Mouse (Mus musculus): ENCODE measurements around the gene Grid1. TPM values are rescaled to one million over a fixed set of nuclear protein-coding genes. Genes with fewer than 3 reads are reported as not detected.

Grid1 gene
- polyA plus RNA-seq, 1 experiment: not detected

DNA sequence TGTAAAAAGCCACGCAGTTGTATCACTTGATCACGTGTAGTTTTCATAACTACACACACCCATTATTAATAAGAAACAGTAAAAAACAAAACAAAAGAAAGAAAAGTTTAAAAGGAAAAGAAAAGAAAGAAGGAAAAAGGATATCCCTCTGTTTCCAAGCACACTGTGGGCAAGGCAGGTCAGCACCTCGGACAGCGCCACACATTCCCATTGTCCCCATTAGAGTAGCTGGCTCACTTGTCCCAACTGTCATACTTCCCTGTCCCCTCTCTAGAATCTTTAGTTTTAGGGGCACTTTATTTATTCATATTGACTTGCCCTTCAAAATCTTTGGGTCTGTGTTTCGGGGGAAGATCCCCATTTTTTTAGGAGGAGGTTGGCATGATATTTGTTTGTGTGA, 47.4 kb downstream of the Grid1 start:
- no peak overlapping the region for H3K4me3 ChIP-seq (ENCODE audit: insufficient read depth, low read depth, low read length)
- H3K27ac ChIP-seq (replicated peaks; ENCODE audit: low read depth, low read length): no peak overlapping the region
- no peaks in the 10 kb centered on the region for H3K4me1 ChIP-seq (ENCODE audit: control insufficient read depth, insufficient read depth, insufficient read length, low read length)

DNA sequence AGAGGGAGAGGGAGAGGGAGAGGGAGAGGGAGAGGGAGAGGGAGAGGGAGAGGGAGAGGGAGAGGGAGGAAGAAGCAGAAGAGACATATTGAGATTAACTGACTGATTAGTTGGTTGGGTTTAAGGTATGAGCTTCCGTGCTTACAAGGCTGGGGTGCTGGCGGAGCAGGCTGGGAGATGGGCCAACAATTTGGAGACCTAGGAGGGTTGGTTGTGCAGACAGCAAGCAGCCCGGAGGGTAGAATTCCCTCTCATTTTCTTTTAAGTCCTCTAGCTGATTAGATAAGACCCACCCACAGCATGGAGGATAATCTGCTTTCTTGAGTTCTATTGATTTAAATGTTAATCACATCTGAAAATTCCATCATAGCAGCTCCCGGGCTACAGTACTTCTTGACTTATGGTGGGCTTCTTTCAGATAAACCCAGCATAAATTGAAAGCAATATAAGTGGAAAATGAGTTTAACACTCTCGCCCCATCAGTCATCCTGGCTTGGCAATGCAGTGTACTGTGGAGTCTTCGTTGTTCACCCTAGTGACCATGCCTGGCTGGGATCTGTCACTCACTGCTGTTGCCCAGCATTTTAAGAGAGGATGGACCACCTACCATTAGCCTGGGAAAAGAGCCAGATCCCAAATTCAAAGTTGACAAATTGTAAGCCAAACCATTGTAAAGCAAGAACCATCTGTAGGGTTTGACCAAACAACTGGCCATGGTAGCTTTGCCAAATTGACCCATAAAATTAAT, 48.8 kb downstream of the Grid1 start:
- no peak overlapping the region for H3K4me3 ChIP-seq (ENCODE audit: insufficient read depth, low read depth, low read length)
- H3K27ac ChIP-seq (replicated peaks; ENCODE audit: low read depth, low read length): no peak overlapping the region
- H3K4me1 ChIP-seq (ENCODE audit: control insufficient read depth, insufficient read depth, insufficient read length, low read length): no peaks in the 10 kb centered on the region

DNA sequence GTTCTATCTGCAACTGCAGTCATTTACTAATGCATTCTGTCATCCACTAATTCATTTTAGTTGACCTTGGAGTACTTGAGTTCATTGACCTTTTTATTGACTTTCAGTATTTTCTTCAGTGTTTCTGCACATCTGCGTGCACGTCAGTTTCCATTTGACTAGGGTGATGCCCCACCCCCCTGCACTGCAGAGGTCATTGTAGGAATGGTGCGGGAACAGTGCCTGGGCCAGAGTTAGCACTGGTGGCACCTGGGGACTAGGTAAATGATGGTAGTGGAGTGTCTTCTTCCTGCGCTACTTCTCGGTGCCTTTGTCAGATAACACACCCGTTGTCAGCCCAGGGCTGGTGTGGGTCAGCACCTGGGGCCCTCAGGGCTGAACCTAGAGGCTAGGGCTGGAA, 60.1 kb downstream of the Grid1 start:
- no peaks in the 10 kb centered on the region for H3K4me1 ChIP-seq (ENCODE audit: control insufficient read depth, insufficient read depth, insufficient read length, low read length)
- no peak overlapping the region for H3K27ac ChIP-seq (replicated peaks; ENCODE audit: low read depth, low read length)

DNA sequence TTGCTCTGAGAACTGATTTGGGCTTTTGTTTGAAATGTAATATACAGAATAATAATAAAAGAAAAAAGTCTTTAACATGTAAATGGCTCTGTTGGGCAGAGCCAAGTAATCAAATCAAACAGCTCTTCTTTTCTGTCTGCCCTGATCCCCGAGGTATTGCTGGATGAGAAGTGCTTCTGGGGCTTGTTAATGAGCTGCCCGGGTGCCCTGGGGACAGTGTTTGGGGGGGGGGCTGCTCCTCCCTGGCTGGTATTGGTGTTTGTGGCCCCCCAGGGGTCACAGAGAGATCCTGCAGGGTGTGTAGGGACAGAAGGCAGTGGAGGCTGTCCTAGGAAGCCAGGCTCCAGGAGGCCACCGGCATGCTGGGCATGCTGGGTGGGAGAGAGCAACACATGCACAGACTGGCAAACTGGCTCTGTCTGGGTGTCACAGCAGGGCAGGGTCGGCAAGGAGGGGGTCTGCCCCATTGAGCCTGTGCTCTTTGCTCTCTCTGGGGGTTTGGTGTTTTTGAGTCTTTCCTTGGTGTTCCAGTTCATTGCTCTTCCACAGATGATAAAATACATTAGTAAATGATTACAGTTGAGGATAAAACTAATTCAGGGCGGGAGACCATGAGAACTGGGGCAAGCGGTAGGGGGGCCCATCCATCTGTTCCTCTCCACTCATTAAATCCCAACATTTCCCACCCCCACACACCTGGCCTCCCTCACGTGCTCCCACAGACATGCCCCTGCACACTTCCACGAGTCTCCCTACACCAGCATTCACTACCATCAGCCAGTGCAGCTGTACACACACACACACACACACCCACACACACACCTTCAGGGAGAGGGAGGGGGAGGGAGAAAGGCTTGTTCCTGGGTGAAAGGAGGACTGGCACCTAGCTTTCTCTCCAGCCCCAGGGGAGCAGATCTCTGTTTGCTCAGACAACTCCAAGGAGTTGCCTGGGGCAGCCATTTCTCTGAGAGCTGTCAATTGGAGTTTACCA, 60.8 kb downstream of the Grid1 start:
- no peaks in the 10 kb centered on the region for H3K4me1 ChIP-seq (ENCODE audit: control insufficient read depth, insufficient read depth, insufficient read length, low read length)
- H3K4me3 ChIP-seq (ENCODE audit: insufficient read depth, low read depth, low read length): no peak overlapping the region
- no peak overlapping the region for H3K27ac ChIP-seq (replicated peaks; ENCODE audit: low read depth, low read length)

More for the DNA sequence above, 60.1 kb downstream of the Grid1 start:
- H3K4me3 ChIP-seq (ENCODE audit: insufficient read depth, low read depth, low read length): no peak overlapping the region

DNA sequence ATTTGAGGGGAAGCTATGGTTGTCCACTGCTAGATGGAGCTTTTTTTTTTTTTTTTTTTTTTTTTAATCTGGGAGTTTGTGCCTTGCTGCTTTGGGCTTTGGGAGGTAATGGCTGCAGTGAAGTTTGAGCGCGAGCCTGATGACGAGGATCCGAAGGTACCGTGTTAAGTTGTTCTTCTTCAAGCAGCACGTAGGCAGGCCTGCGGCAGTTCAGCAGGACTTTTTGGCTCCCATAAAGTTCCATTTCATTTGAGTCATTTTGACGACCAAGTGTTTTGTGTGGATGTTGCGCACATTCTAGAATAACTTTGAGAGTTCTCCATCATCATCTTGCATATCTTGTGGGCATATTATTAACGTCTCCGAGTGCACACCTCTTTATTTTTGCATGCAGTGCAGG, 64.3 kb downstream of the Grid1 start:
- Histone ChIP-seq H3K27ac (replicated peaks; ENCODE audit: low read depth, low read length) (no peak overlapping the region), H3K4me1 (ENCODE audit: control insufficient read depth, insufficient read depth, insufficient read length, low read length) (no peaks in the 10 kb centered on the region)

DNA sequence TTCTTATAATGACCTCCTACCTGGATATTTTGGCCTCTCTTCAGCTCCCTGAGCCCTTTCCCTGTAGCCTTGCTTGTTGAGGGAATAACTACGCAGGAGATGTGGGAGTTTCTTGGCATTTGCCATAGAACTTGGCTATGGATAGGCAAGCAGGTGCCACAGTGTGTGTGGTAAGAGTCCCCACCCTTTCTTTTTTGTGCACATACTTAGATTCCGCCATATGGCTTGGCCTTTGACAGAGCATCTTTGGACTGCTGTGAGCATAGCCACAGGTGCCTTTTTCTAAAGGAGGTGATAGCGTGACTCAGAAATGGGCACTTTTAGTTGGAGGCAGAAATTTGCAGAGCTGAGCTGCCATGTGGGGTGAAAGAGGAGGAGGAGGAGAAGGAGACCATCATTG, 64.7 kb downstream of the Grid1 start:
- H3K4me3 ChIP-seq (ENCODE audit: insufficient read depth, low read depth, low read length): no peak overlapping the region

More for the DNA sequence above, 64.3 kb downstream of the Grid1 start:
- no peak overlapping the region for H3K4me3 ChIP-seq (ENCODE audit: insufficient read depth, low read depth, low read length)

DNA sequence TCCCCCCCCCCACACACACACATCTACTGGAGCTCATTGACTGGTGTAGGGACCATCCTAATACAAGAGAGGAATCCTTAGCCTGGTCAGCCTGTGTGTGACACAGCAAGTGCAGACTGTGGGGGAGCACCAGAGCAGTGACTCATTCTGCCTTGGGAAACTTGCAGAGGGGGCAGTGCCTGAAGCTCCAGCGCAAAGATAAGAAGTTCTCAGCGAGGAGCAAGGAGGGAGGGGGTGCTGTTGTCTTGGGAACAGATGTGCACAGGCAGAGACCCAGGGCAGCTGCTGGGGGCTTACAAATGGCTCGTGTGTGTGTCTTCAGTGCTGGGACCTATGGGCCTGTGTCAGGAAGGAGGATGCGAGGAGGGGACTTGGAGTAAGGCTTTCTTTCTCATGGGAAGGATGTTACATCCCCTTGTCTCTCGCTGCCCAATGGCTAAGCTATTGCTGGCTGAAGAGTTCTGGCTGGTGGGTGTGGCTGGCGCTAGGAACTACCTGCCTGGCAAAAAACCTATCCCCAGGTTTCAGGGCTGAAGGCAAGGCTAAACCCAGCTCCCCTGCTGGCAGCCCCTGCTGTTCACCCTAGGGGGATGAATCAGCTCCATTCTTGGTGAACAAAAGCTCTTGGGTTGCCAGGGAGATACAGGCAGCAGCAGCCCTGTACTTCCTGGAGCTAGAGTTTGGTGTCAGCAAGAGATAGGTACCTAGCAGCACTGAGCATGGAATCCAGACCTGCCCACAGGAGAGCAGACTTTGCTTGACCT, 72.0 kb downstream of the Grid1 start:
- no peaks in the 10 kb centered on the region for H3K4me1 ChIP-seq (ENCODE audit: control insufficient read depth, insufficient read depth, insufficient read length, low read length)
- no peak overlapping the region for H3K4me3 ChIP-seq (ENCODE audit: insufficient read depth, low read depth, low read length)

More for the DNA sequence above, 64.7 kb downstream of the Grid1 start:
- H3K27ac ChIP-seq (replicated peaks; ENCODE audit: low read depth, low read length): no peak overlapping the region
- H3K4me1 ChIP-seq (ENCODE audit: control insufficient read depth, insufficient read depth, insufficient read length, low read length): no peaks in the 10 kb centered on the region

DNA sequence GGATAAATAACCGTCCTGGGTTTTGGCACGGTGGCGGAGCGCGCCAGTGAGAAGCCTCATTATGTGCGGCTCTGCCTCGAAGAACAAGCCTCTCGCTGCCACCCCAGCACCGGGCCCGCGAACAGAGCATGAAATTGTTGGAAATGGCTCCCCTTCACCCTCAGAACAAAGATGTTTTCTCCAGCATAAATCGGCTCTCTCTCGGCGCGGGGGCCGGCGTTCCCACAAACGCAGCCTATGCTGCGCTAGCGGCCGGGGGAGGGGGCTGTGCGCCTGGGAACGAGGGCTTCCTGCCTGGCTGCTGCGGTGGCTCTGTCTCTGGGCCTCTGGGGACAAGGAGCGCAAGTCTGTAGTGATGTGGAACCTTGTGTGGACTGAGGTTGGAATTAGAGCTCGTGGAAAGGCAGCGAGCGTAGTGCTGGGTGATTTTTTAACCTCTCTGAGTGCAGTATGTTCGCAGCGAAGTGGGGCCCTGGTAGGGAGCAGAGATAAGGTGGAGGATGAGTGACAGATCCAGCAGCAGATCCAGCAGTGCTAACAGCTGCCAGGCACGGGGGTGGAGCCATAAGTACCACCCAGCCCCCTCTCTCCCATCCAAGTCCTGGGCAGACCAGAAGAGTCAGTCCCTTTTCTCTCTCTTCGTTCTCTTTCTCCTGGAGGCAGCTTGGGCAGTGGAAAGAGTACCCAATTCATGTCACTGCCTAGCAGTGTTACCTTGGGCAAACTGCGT, 76.5 kb downstream of the Grid1 start:
- Histone ChIP-seq H3K27ac (replicated peaks; ENCODE audit: low read depth, low read length) (no peak overlapping the region), H3K4me3 (ENCODE audit: insufficient read depth, low read depth, low read length) (no peak overlapping the region), H3K4me1 (ENCODE audit: control insufficient read depth, insufficient read depth, insufficient read length, low read length) (no peaks in the 10 kb centered on the region)

More for the DNA sequence above, 72.0 kb downstream of the Grid1 start:
- H3K27ac ChIP-seq (replicated peaks; ENCODE audit: low read depth, low read length): no peak overlapping the region

DNA sequence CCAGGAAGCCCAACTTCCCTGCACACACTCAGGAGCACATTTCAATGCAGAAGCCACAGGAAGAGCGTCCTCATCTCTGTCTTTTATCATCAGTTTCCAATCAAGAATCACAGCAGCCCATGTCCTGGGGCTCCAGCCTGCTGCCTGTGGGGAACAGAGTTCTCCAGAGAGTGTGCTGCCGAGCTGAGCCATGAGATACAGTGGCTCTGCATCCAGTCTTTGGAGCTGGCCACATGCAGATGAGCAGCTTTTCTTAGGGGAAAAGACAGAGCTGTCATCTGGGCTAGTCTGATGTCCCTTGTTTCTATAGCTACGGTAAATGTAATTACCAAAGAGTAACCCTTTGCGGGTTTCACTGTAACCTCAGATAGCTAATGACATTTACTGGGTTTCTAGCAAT, 83.9 kb downstream of the Grid1 start:
- no peaks in the 10 kb centered on the region for H3K4me1 ChIP-seq (ENCODE audit: control insufficient read depth, insufficient read depth, insufficient read length, low read length)
- no peak overlapping the region for H3K4me3 ChIP-seq (ENCODE audit: insufficient read depth, low read depth, low read length)
- H3K27ac ChIP-seq (replicated peaks; ENCODE audit: low read depth, low read length): no peak overlapping the region

DNA sequence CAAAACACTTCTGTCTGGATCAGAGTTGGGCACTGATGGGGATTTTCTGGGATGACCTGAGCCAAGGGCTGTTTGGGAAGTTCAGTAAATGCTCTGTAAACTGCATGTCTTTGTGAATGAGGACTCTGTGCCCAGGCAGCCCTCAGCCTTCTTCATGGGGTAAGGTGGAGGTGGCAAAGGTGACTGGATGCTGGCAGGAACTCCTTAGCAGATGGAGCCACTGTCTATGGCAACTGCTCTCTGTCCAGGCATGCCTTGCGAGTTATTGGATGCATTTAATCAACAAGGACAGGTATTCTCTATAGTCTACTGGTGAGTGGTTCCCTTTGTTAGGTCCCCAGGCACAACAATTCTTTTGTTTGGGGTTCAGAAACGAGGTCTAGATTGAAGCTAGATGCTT, 85.8 kb downstream of the Grid1 start:
- no peaks in the 10 kb centered on the region for H3K4me1 ChIP-seq (ENCODE audit: control insufficient read depth, insufficient read depth, insufficient read length, low read length)
- no peak overlapping the region for H3K4me3 ChIP-seq (ENCODE audit: insufficient read depth, low read depth, low read length)
- H3K27ac ChIP-seq (replicated peaks; ENCODE audit: low read depth, low read length): no peak overlapping the region

DNA sequence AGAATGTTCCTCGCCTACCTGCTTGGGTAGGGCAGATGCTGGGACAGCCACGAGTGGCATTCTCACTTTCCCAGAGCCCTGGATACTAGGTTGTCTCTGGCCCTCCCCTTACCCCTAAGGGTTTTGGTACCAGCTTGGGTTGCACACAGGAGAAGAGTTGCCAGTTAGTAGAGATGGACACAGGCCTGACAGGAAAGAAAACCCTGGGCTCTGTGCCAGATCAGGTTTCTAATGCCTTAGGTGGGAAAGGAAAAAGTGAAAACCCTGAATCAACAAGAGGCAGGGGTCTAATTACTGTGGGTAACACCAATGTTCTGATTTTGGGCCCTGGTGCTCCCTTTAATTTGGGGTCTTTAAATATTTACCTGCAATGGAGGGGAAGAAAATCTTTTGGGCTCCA, 88.5 kb downstream of the Grid1 start:
- Histone ChIP-seq H3K4me3 (ENCODE audit: insufficient read depth, low read depth, low read length) (no peak overlapping the region), H3K4me1 (ENCODE audit: control insufficient read depth, insufficient read depth, insufficient read length, low read length) (no peaks in the 10 kb centered on the region)

DNA sequence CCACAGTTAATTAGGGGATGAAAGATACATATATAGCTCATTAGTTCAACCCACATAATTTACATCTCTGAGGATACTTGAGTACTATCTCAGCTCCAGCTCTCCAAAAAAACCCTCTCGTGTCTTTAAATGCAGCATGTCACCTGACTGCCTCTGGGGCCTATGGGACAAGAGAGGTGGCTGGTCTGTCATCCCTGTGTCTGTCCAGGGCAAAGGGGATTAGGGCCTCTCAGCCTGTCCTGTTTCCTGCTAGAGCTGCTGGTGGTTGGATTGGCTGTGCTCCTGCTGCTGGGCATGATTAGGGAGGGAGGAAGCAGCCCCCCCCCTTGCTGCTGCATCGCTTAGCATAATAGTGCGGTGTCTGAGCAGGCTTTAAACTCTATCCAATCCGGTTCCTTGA, 88.9 kb downstream of the Grid1 start:
- H3K4me1 ChIP-seq (ENCODE audit: control insufficient read depth, insufficient read depth, insufficient read length, low read length): no peaks in the 10 kb centered on the region
- H3K4me3 ChIP-seq (ENCODE audit: insufficient read depth, low read depth, low read length): no peak overlapping the region
- no peak overlapping the region for H3K27ac ChIP-seq (replicated peaks; ENCODE audit: low read depth, low read length)

More for the DNA sequence above, 88.5 kb downstream of the Grid1 start:
- H3K27ac ChIP-seq (replicated peaks; ENCODE audit: low read depth, low read length): no peak overlapping the region

DNA sequence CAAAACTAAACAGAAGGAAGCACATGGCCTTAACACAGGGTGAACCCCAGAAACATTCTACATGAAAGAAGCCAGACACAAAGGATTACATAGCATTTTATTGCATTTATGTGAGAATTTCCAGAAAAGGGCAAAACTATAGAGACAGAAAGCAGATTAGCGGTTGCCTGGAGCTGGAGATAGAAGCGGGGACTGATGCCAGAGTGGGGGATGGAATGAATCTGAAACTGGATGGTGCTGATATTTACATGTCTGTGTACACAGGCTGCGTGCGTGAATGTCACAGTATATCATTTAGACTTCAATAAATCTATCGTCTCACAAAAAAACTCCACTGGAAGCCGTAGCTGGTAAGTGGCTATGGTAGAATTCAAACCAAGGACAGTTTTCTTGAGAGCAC, 96.4 kb downstream of the Grid1 start:
- Histone ChIP-seq H3K4me3 (ENCODE audit: insufficient read depth, low read depth, low read length) (no peak overlapping the region), H3K27ac (replicated peaks; ENCODE audit: low read depth, low read length) (no peak overlapping the region), H3K4me1 (ENCODE audit: control insufficient read depth, insufficient read depth, insufficient read length, low read length) (no peaks in the 10 kb centered on the region)

DNA sequence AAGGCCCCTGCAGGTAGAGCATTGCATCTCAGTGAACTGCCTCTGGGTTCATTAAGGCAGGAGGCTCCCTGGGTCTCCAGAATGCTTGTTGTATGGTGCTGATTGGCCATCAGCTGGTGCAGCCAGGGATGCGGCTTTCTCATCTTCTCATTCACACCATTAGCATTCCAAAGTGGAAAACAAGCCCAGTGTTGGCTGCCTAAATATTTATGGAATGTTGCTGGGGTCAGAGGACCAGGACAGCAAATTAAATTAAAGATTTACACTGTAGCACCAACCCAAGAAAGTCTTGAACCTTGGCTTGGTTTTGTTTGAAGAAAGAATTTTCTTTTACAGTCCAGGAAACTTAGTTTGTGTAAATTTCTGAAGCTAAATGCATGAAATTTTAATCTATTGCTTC, 97.2 kb downstream of the Grid1 start:
- no peak overlapping the region for H3K27ac ChIP-seq (replicated peaks; ENCODE audit: low read depth, low read length)
- no peaks in the 10 kb centered on the region for H3K4me1 ChIP-seq (ENCODE audit: control insufficient read depth, insufficient read depth, insufficient read length, low read length)
- H3K4me3 ChIP-seq (ENCODE audit: insufficient read depth, low read depth, low read length): no peak overlapping the region

Data from brown adipose tissue, adult 24 weeks (tissue).